Mouse (Mus musculus): ENCODE results near the gene Tppp2.

- TF ChIP-seq EP300 (IDR thresholded peaks at IDR 0.05; ENCODE audit: low read depth) (no peak), CTCF (IDR thresholded peaks at IDR 0.05; ENCODE audit: low read depth) (peak; percentile 64)
These were observed 34.6 kb upstream of the Tppp2 start for GRCm38 (mm10) chr14:51883527-51884030.

All from liver, embryonic 14.5 days (tissue).